Mouse (Mus musculus): ENCODE results near the gene Col24a1.

Col24a1 gene

DNA sequence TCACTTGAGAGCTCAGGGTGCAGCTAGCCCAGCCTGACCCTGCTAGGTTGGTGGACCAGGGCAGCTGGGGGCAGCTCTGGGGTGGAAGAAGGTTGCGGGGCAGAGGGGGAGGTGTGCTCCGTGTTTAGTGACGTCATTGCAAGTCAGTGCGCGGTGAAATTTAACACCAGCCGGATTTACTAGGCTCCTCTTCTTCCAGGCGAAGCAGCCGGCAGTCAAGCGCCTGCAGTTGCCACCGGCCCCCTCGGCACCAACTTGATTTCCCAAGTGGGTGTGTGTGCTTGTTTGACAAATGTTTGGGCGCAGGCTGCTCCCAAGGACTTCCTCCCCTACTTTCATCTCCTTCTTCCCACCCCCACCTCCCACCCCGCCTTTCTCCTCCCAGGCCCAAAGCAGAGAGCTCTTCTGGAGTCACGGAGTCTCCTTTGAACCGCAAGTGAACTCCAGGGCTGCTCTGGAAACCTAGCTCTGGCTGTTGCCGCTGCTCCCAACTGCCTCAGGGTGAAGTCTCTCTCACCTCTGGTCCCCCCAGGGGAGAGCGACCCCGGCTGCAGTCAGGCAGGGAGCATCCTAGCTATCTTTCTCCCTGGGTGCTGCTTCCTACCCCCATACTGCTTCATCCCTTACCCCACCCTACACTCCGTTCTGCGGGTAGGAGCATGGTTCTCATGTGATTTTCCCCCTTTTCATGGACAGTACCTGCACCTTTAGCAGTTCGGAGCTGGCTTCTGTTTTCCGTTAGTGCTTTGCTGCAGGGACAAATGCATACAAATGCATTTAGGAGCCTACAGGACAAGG lies at the start of gene Col24a1:
TSS of gene Col24a1 (plus strand) at position 136 of the 798 bp plus-strand sequence.
- DNase-seq (ENCODE audit: low spot score) = no peak

GRCm38 (mm10) chr3:145248040-145248439 lies 44.2 kb upstream of the Col24a1 start:
- DNase-seq (ENCODE audit: low spot score) = no peak

DNA sequence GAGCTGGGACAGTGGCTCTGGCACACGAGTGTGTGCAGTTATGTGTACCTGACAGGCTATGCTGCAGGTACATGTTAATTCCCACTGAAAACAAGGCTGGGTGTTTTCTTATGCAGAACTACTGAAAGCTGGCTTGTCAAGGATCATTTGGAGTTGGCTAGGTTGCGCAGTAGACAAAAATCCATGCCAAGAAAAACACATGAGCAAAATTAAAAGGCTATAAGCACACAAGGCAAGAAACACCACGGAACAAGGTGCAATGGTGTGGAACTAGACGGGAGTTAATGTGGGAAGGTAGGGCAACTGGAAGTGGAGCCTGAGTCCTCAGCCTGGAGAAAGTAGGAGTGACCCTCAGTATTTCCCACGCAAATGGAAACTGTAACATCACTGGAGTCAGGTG lies 39.2 kb upstream of the Col24a1 start:
- DNase-seq (ENCODE audit: low spot score) = no peak

GRCm38 (mm10) chr3:145254764-145255396 lies 37.4 kb upstream of the Col24a1 start:
- no peak for DNase-seq (ENCODE audit: low spot score)

GRCm38 (mm10) chr3:145256647-145257046 lies 35.6 kb upstream of the Col24a1 start:
- DNase-seq (ENCODE audit: low spot score) = no peak

- no peak for DNase-seq (ENCODE audit: low spot score)
These were observed 32.6 kb upstream of the Col24a1 start for GRCm38 (mm10) chr3:145259678-145260077.

- DNase-seq (ENCODE audit: low spot score) = no peak
These were observed 29.1 kb upstream of the Col24a1 start for GRCm38 (mm10) chr3:145263131-145263530.

- no peak for DNase-seq (ENCODE audit: low spot score)
These were observed 24.2 kb upstream of the Col24a1 start for GRCm38 (mm10) chr3:145268066-145268465.

DNA sequence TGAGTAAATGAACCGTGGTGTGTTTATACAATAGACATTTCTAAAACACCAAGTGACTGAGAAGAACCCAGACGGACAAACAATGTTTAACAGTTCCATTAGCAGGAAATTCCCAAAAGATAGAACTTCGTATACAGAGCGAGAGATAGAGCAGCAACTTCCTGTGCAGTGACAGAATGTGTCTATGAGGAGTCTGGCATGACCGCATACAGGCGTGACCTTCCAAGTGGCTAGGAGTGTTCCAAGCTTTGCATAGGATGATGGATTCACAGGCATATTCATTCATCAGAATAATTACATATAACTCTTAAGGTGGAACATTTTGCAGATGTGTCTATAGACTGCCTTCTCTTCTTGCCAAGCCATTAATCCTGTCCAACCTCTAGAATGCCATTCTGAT lies 18.1 kb upstream of the Col24a1 start:
- no peak for DNase-seq (ENCODE audit: low spot score)

- DNase-seq (ENCODE audit: low spot score) = no peak
These were observed 935 bp downstream of the Col24a1 start for GRCm38 (mm10) chr3:145293207-145293606.

- DNase-seq (ENCODE audit: low spot score) = no peak
These were observed 1.5 kb downstream of the Col24a1 start for GRCm38 (mm10) chr3:145293623-145294307.

- DNase-seq (ENCODE audit: low spot score) = no peak
These were observed 7.8 kb downstream of the Col24a1 start for GRCm38 (mm10) chr3:145299980-145300591.

DNA sequence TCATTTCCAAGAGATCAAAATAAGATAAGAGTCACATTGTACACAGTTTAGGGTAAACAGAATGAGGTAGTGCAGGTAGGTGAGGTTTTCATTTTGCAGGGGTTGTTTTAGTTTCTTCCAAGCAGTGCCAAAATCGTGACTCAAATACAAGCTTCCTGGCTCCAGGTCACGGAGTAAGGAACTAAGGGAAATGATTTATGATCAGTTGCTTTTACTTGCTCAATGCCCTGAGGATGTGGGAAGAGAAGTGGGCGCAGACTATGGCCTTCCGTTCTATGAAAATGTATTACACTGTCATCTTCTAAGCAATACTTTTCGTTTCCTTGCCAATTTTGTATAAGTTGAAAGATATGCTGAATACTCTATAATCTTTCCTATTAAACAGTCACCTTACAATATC lies 13.0 kb downstream of the Col24a1 start:
- no peak for DNase-seq (ENCODE audit: low spot score)

- DNase-seq (ENCODE audit: low spot score) = no peak
These were observed 14.9 kb downstream of the Col24a1 start for GRCm38 (mm10) chr3:145307209-145307608.

DNA sequence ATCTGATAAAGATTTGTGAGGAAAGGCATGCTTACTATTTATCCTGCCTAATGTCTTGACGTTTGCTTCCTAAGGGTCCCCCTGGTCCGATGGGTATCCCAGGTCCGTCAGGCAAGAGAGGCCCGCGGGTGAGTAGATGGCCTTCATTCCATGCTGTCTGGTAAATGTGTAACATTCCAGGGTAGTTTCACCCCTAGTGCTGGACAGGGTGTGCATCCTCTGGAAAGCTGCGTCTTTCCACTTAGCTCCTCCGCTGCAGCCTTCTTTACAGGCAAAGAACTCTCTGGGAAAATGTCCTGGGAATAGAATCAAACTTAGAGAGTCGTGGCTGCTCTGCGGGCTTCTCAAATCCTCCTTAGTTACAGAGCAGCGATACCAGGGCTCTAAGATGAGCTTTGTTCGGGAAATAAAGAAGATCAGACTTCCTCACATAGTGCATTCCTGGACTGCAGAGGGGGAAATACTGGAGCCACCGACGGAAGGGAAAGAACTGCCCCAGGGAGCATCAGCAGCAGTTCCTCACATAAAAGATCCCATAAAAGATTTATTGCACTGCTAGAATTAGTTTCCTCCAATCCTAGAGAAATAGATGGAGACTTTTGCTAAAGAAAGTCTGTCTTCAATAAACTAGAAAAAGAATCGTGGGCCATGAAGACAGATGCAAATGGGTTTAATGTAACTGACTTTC lies 28.5 kb downstream of the Col24a1 start:
- no peak for DNase-seq (ENCODE audit: low spot score)

GRCm38 (mm10) chr3:145325402-145325801 lies 33.1 kb downstream of the Col24a1 start:
- DNase-seq (ENCODE audit: low spot score) = no peak

GRCm38 (mm10) chr3:145331642-145332041 lies 39.4 kb downstream of the Col24a1 start:
- DNase-seq (ENCODE audit: low spot score) = no peak

DNA sequence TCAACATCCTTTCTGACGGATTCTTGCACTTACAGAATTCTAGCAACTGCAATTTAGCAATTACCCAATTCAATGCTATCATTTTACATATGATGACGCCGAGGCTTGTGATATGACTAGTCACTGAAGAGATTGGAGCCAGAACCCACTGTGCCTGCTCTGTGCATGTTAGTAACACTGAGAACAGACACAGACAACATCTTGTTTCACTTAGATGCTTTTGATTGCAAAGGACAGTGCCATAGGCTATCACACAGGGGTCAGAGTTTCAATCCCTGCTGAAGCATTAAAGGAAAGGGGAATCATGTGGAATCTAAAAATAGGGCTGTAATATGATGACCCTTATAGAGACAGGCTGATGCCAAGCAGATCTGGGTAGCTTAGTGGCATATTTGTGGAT lies 41.8 kb downstream of the Col24a1 start:
- no peak for DNase-seq (ENCODE audit: low spot score)

DNA sequence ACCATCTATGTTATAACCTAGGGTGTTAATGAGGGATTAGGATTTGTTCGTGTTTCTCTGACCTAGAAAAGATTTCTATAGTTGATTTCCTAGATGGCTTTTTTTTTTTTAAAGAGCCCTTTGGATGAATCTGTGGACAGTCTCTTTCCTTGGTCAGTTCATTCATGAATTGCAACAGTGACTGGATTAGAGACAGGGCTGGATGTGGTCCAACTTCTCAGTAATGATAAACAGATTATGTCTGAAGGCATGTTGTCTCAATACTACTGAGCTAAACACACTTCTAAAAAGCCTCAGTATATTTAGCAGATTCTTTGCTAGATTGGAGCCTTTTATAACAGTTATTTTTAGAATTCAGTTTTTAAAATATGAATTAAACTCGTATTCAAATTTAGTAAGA lies 44.9 kb downstream of the Col24a1 start:
- DNase-seq (ENCODE audit: low spot score) = no peak

DNA sequence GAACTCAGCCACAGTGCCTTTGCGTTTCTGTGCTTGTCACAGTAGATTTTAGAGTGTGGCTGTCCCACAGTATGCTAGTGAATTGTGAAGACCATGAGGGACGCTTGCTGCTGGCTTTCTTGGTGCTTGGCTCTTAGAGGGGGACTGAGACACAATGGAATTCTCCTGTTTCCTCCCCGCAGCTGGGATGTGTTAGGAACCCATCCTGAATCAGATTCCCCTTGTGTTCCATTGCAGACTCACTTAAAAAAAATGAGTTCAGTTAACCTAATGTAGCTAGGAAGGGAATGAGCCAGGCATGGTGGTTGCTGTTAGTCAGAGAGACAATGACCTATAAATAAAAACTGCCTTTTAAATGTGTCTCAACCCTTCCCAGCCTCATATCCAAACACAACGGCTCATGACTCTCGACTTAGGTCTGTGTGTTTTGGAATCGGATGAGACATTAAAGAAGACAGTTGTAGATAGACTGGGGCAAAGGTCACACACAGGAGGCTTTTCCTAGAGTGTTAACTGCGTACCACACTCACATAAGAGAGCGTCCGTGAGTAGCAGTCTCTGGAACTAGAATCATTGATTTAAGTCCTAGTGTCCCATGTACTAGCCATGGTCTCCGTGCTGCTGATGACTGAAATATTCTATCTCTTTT lies 47.7 kb downstream of the Col24a1 start:
- no peak for DNase-seq (ENCODE audit: low spot score)

DNA sequence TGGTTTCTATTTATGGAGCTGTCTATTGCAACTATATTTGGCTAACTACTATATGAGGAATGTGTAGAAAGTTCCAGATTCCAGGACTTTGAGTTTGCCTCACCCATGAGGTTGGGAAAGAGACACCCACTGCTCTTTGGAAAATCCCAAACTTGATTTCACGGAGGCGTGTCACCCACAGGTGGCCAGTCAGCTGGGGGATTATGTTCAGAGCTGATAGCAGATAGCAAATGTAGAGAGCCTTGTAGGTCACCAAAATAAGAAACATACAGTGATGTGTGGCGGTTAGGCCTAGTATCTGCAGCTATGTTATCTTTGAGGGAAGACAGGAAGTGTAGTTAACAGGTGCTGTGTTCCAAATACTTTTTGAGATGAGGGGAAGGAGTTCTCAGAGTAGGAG lies 56.4 kb downstream of the Col24a1 start:
- DNase-seq (ENCODE audit: low spot score) = no peak

DNA sequence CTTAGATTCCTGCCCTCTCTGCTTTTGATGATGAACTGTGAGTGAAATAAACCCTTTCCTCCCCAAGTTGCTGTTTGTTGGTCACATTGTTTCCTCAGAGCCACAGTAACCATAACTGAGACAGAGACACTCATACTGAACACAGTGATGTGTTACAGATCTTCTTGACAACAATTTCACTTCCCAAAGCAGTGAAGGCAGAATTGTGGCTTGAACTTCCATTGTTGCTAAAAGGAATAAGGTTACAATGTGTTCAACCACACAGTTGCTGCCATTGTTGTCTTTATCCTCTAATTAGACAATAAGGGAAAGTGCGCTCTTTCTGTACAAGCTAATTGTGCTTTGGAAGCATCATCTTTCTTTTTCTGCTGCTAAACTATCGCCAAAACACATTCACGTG lies 61.7 kb downstream of the Col24a1 start:
- no peak for DNase-seq (ENCODE audit: low spot score)
